Mouse (Mus musculus): ENCODE measurements around the gene Mpo. TPM values are rescaled to one million over a fixed set of nuclear protein-coding genes. Genes with fewer than 3 reads are reported as not detected.

Mpo gene
- total RNA-seq, 2 experiments from 2014 or later, result 0.22 TPM; not detected in 1

Small RNA genes lying within 50 kb of the gene (microRNA-seq; reads per million reads assigned to microRNA genes)
- 0 reads per million in 2 experiments for gene Mir142
- 0 reads per million in 2 experiments for gene Mir142b

Other genes starting within 250 kb of the Mpo start
- gene Gm11492, start 226.9 kb upstream of the Mpo start, total RNA-seq (2021), result not detected
- 100 to 1,000 TPM; 172 to 222 TPM for gene Sept4, start 224.7 kb upstream of the Mpo start, total RNA-seq (2021)
- gene Mtmr4, start 201.4 kb upstream of the Mpo start, total RNA-seq (2021), result 10 to 100 TPM; 91.7 to 96.4 TPM
- gene Hsf5, start 176.4 kb upstream of the Mpo start, total RNA-seq (2021), result under 1 TPM; 0.47 to 0.66 TPM
- gene Rnf43, start 130.9 kb upstream of the Mpo start, total RNA-seq (2021), result 1 to 10 TPM; 2.5 to 3.1 TPM
- 10 to 100 TPM; 75.6 to 77.3 TPM for gene Supt4a, start 56.0 kb upstream of the Mpo start, total RNA-seq (2021)
- gene Tspoap1, start 33.0 kb upstream of the Mpo start, total RNA-seq (2021), result 100 to 1,000 TPM; 128 to 144 TPM
- under 1 TPM; 0.15 to 0.37 TPM for gene Lpo, start 34.7 kb downstream of the Mpo start, total RNA-seq (2021)
- gene Mks1, start 59.6 kb downstream of the Mpo start, total RNA-seq (2021), result 1 to 10 TPM; 5.6 TPM
- under 1 TPM in 1 of 2 experiments, not detected in 1; 0.41 TPM for gene Epx, start 82.0 kb downstream of the Mpo start, total RNA-seq (2021)
- not detected for gene Olfr462, start 98.7 kb downstream of the Mpo start, total RNA-seq (2021)
- not detected for gene Olfr463, start 103.8 kb downstream of the Mpo start, total RNA-seq (2021)
- not detected for gene Olfr464, start 127.4 kb downstream of the Mpo start, total RNA-seq (2021)
- 100 to 1,000 TPM; 484 to 500 TPM for gene Dynll2, start 194.0 kb downstream of the Mpo start, total RNA-seq (2021)